Mouse (Mus musculus) activated CD4-positive, CD25-positive, alpha-beta regulatory T cell, adult 4 months (primary cell): Measurements from ENCODE around the gene Dst. TPM values are rescaled to one million over a fixed set of nuclear protein-coding genes. Genes with fewer than 3 reads are reported as not detected.
"Not testable (repeated sequence)": the region's sequence is repeated elsewhere in the genome, so short reads cannot be mapped to it uniquely, and the experiment has no call there.

Source experiments
- ATAC-seq: one replicate; pipeline ENCODE4 v1.8.0; 2017
- polyA plus RNA-seq, 2 experiments: library from polyadenylated mRNA; unstranded; fragments of 100-300 nt; shearing (Covaris generic); gene quantifications; one replicate each; pipeline ENCODE4 v1.2.1; 2017

Gene Dst
- polyA plus RNA-seq, 2 experiments from 2014 or later: 20.3 to 21.7 TPM

DNA sequence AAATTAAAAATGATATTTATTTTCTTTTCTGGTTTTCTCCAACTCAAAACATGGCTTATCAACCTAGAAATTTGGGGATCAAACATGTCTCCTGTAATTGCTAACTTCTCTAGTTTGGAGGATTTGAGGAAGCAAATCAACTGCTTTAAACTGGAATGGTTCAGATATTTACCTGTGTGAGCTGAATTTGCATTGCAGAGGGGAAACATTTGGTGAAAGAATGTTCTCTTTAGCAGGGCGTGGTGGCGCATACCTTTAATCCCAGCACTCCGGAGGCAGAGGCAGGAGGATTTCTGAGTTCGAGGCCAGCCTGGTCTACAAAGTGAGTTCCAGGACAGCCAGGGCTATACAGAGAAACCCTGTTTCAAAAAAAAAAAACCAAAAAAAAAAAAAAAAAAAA lies 158.4 kb downstream of the Dst start:
- not testable (repeated sequence) for ATAC-seq

DNA sequence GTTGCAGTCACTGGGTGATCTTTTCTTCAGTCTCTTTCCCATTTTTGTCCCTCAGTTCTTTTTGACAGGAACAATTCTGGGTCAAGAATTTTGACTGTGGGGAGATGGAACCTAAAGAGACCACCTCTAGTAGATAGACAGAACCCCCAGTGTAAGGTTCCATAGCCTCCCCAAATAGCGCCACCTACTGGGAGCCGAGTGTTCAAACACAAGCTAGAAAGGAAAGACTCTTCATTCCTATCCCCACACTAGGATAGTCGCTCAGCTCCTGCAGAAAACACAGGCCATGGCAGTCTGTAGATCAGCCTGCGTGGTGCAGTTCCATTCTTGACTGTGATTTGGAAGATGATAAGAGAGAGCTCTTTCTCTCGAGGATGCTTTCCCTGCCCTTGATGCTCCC lies 160.3 kb downstream of the Dst start:
- no peak for ATAC-seq

DNA sequence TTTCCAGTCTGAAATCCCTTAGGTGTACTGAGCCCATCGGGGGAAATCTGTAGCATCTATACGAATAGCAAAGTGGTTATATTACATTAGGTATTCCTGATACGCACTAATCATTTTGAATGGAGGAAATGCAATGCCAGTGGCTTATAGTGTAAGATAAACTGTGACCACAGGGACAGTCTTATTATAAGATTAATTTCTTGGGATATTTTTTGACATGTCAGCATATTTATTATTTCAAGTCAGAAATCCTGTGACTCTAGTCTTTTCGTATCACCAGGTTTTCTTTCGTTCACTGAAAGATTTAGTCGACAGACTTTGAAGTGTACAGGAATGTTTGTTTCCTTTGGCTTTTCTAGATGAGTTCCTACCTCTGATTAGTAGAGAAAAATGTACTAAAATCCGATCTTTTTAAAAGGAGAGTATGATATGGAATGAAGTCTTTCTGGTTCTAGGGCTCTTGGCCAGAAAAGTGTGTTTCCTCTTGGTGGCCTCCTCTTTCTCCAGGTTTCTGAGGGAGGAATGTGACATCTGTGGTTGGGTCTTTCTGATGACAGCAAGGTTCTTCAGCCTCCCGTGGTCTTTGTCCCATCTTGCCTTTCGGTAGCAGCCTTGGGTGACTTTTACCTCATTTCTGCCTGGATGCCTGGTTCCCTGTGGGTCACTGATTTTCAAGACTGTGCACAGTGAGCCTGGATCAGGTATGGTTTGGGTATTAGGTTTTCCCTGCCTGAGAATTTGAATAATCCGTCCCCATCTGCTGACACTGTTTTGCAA lies 161.7 kb downstream of the Dst start:
- ATAC-seq: no peak

DNA sequence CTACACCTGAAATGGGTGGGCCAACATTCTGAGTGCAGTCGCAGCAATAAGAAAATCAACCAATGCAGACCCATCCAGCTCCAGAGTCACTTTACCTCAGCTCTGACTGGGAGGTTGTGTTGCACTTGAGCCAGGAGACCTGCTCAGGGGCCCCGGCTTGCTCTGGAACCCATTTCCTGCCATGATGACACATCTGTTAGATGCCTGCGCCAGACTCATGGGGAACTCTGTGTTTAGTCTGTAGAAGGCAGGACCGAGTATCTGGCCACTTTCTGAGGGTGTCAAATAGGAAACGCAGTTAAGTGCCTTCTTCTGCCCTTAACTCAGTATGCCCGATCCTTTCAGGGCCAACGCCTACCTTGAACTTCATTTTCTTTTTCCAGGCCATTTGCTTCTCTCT lies 162.4 kb downstream of the Dst start:
- no peak for ATAC-seq

DNA sequence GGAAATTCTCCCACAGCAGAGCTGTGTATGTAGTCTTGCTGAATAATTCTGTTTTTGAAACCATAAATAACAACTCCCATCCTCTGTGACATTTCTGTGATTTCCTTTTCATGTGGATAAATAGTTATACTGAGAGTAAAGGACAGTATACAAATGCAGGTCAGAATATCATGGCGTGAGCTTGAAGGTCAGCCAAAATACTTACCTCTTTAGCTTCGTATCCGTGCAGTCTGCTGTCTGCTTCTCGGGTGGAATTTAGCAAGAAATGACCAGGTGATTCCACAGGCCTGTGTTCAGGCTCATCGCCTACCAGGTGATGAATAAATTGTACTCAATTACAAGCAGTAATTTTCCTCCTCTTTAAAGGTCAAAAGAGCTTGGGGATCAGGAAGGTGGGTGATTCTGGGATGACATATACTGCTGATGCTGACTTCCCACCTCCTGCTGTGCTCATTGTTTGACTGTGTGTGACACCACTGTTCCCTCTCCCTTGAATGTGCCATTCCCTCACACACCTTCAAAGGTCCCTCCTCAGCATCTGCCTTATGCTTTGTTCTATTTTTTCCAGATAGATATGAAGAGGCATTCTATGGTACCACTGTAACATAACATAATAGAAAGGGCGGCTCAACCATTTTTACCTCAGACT lies 163.1 kb downstream of the Dst start:
- no peak for ATAC-seq

DNA sequence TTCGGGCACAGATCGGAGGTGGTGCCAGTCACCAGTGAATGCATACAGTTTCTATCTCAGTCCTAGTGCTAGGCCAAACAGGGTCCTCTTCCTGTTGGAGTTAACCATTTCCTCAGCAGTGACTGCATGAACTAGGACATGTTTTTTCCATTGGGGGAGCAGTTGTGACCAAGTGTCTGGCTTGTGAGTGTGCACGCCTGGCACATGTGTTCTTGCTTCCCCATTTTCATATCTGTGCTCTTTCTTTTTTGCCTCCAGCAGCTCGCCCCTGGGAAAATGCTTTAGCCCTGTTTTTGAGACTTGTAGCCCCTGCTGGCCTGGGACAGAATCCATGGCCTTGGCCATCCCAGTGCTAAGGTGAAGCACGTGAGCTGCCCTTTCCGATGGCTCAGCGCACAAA lies 164.2 kb downstream of the Dst start:
- ATAC-seq: no peak

DNA sequence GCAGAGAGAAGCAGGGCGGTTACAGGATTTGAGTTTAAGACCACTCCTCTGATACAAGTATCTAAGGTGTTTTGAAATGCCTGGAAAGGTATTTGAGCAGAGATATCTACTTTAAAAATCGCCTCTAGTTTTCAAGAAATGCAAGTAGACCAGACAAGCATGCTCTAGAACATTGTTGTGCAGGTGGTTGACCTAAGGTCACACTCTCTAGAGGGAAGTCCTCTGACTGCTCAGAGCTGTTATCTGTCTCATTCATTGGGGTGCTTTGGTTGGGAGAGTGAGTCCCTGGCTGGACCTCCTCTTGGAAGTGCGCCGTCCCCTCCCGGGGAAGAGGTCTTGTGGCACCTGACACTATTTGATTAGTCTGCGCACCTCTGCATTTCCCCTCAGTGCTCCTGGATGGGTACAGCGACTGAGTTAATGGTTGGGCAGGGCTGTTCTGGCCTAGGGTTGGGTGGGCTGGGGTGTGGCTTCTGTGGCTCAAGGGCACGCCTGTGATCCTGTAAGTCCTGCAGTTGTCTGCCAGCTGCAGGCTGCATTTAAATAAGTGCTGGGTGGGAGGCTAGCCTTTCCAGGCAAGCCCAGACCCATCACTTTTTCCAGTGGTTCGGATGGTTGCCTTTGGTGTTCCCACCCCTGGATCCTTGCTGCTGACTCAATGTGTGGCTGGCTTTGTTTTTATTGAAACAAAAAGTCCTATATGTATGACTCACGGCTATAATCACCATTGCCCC lies 165.6 kb downstream of the Dst start:
- no peak for ATAC-seq

DNA sequence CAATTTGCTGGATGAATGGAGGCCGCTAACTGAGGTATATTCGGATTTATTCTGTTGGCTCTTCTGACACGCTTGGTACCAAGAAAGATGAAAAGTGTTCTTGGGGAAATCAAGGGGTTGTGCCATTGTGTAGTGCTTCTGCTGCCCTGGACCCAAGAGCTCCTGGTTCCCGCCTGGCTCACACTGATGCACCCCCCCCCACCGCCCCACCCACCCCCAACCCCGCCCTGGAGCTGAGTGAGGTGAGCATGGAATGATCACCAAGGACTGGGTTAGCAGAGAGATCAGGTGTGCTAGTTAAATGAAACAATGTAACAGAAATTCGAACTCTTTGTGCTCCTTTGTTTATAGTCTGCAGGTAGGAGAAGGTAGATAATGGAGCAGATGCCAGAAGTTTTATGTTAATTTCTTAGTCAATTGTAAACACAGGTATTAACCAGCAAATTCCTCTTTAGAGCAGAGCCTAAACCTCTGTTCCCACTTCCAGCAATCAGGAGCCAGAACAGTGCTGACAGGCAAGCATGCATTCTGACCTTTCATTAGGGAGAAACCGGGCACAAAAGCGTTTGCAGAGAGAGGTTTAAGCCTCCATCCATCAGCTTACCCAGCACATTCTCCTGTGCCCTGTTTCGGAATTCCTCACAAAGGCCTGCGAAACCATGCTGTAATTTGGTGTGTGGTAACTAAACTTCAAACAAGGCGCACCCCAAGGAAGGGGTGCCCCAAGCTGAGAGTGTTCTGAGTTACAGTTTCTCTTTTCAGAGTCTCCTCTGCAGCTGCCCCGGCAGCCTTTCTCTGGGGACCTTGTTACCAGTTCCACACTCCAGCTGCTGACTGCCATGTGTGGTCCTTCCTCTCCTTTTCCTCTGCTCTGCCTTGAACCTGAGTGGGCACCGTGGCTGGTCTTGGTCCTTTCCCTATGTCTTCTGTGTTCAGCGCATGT lies 166.5 kb downstream of the Dst start:
- no peak for ATAC-seq

DNA sequence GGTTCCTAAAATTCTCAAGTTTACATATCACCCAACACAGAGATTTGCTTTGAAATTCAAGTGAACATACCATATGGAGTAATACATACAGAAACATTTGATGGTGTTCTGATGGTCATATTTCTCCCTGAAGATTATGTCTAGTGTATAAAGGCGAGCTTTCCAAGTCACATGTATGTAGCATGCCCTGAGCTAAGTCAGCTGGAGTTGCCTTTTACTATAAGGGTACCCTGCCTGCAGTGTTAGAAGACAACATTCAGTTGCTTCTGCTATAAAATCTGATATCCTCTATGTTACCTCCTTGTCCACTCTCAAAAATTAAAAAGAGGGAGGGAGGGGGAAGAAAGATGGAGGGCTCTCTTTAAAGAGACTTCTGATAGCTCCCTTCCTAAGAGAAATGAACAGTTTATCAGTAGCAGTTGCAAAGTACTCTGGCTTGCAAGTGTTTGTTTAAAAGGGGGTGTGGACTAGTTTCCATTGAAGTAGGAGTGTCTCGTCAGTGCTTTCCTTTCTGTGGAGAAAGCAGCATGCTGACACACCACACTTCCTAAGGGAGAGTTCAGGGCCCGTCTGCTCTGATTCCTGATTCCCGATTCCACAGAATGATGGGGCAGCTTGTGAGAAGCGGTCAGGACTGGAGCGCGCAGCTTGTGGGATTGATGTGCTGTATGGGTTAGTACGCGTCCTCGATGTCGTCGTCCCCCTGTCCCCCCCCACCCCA lies 168.8 kb downstream of the Dst start:
- no peak for ATAC-seq

DNA sequence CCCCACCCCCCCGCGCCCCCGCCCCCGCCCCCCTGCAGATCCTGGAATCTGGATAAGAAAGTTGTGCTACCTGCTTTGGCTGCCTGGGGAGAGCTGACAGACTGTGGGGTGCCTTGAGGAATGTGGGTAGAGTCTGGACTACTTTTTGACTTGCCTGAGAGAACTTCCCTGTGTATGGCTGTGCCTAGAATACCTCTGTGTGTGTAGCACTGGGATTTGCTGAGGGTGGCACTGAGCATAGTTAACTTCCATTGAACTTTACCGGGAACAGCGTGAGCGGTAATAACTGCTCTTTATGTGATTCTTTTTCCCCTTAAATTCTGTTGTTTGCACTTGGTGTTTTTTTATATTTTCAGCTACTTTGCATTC lies 169.4 kb downstream of the Dst start:
- ATAC-seq: no peak

DNA sequence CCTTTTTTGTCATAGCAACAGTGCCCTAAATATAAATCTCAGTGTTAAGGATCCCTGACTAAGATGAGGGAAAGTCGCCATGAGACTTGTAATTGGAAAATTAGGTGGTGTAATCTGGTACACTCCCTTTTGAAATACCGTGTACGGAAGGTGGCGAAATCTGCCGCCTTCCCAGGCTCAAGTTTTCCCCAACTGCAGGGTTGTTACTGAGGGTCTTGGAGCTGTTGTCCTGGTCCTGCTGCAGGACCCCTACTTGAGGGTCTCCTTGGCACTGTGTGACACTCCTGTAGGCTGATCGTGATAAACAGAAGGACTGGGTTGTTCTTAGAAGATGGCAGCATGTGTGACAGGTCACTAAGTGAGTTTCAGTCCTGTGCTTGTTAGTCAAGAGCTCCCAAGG lies 169.9 kb downstream of the Dst start:
- no peak for ATAC-seq

DNA sequence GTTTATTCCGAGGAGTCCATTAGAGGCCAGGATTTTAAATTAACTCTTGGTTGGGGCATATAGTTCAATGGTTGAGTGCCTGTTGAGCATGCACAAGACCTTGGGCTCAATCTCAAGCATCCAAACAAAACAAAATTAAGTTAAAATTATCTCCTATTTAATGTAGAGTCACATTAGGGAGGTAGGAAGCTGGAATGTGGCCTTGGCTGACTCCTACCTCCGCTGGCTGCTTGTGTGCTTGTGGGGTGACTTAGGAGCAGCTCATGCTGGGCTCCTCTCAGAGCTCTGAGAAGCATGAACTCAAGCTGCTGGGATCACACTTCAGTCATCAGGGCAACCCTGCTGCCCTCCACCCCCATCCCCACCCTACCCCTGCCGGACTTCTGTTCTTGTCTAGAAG lies 181.0 kb downstream of the Dst start:
- no peak for ATAC-seq

DNA sequence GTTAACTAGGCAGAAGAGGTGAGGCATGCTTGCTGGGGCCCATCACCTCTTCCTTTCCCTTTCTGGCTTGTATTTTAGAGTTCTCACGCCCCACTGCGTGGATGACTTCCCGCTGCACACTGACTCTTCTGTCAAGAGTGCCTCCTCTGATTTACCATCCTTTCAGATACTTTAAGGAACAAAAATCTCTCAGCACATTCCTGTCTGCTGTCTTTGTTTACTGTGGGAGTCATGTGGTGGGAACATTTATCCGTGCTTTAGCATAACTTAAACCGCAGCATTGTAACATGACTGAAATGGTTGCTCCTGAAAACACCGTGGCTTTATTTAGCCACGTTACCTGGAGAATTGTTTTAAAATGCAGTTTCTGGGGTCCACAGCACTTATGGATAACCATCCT lies 182.7 kb downstream of the Dst start:
- ATAC-seq: no peak

DNA sequence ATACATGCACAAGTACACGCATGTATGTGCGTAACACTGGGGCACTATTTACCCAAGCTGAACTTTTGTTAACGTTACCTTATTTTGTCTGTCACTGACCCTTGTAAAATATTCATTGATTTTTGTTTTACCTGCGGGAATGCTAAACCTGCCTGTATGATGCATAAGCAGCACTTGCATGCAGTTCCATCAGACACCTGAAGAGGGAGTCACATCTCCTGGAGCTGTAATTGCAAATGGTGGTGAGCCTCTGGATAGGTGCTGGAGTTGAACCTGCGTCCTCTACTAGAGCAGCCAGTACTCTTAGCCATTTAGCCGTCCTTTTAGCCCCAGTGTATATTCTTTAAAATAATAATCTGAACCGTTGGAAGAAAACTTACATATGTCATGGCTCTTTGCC lies 185.6 kb downstream of the Dst start:
- ATAC-seq: no peak

DNA sequence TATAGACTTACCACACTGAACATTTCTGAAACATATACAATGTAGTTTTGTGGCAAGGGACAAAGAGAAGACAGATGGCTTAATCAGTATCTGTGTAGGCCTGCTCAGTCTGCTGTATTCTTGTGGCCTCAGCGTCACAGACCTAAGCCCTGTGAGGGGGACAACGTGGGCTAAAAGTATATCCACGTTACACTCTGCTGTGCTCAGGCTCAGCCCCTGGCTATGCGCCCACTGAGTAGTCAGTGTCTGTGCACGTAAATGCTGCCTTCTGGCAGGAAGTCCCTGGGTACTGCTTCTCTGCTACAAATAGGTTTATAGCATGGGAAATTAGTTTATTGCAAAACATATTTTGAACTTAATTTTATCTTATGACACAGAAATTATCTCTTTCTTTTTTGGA lies 186.3 kb downstream of the Dst start:
- ATAC-seq: no peak

DNA sequence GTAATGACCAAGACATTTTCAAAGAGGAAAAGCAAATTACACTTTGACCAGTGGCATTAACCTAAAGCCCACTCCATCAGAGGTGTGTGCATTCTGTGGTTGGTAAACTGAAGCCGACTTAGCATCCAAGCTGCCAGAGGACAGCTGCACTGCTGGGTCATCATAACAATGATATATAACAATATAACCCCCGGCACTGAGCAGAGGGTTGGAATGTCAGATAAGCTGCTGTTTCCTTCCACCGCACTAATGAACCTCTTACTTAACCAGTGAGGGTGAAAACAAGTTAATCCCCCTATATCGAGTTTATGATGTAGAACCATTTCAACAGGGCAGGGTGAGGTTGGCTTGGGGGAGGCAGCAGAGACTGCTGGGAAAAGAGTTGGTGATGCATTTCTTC lies 187.1 kb downstream of the Dst start:
- ATAC-seq: no peak

DNA sequence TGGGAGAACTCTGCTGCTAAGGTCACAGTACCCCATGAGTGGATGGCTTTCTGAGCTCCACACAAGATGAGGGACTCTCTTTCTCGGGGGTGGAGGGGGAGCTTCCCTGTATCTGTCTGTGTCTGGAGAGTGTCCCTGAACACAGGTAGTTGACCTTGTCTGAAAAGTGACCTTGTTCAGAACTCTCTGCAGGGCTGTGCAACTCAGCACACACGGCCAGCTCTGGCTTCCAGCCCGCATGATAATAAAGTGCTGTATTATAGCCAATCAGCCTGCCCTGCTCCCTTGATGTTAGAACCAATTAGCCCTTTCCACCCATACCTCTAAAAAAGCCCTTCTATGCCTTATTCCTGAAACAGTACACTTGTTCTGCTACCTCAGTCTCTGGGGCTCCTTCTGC lies 188.9 kb downstream of the Dst start:
- ATAC-seq: no peak

DNA sequence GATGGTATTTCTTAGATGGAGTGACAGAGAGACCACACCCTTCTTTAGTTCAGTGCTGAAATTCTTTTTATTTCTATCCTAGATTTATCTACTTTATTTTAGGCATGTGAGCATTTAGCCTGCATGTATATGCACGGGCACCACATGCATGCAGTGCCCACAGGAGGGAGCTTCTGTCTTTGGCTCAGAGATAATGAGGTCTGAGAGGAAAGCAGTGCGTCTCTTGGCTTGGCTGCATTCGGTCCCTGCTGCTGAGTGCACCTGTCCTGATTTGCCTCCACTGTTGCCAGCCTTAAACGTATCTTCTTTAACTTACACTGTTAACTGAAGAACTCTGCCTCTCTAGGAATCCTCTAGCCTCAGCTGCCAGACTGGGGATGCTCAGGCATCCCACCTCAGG lies 189.6 kb downstream of the Dst start:
- no peak for ATAC-seq

DNA sequence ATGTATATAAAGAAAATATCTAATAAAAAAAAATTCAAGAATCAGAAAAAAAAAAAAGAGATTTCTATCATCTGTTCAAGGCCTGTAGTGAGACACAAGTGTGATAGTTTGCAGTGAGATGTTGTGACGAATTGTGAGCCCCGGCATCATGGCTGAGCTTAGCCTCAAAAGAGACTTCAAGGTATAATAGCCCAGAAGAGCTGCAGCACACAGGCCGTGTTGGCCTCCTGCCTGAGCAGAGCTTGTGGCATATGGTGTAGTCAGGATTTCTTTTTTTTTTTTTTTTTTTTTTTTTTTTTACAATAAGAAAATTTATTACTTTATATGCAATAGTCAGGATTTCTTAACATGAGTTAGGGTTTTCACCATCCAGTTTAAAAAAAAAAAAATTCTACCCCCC lies 191.4 kb downstream of the Dst start:
- ATAC-seq: no peak

DNA sequence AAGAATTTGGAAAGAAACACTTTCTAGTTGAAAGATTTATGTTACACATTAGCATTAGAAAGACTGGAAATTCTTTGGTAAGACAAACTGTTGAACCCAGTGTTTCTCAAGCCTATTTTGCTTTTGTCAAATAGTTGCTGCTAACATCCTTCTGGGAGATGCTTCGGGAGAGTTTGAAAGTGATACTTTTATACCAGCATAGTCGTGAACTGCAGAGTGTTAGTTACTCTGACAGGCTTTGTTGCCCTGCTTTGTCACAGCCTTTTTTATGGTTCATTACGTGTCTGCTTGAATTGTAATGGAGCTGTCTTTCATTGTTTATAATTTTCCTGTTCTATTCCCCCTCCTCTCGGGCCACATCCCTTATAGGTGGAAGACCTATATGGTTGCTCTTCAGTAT lies 192.4 kb downstream of the Dst start:
- no peak for ATAC-seq

DNA sequence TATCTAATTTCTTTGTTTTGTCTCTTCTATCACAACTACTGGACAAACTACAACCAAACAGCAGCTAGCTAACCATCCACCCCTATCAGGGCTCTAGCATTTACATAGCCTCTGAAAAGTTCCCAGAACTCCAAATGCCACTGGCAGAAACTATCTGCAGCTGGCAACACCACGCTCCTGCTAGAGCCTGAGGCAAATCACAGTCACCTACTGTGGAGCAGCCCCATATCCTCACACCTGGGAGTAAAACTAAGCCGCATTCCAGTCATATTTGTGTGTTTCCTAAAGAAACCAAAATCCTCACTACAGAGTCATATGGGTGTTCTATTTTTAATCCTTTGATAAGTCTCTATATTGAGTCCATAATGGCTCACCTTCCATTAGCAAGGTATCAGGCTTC lies 194.6 kb downstream of the Dst start:
- no peak for ATAC-seq

DNA sequence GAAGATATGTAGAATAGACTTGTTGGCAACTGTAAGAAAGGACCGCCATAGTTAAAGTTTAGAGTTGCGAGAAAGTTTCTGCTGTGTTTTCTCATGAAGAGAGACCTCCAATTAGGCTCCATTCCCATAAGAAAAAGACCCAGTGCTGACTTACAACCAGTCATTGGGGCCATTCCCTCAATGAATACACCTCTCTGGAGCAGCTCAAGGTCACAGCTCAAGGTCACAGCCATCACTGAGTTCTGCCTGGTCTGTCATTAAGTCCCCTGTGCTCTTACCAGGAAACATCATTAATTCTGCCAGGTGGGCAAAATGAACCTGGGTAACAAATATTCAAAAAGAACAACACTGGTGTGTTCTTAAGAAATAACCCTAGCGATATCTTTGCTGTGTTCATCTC lies 195.2 kb downstream of the Dst start:
- no peak for ATAC-seq
